ENCODE assay signal across 8 mouse cellular contexts in the genomic region with DNA sequence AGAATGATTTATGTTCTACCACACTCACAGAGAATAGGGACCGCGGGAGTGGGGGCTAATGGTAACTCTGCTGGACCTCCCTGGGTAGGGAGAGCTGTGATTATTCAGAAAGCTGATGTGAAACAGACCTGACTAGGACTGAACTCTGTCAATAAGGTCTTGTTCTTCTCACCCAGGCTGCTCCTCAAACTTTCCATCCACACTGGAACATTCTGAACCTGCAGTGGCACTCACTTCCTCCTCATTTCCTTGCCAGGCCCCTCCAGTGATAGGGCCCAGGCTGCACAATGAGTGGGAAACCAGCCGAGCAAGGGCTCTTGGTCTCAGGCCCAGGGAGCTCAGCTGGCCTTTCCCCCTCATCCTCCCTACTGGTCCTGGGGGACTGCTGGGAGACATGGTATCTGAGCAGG.
DNase-seq lines count a peak whose midpoint lies in the region; ATAC-seq lines count a peak whose summit lies in the region.
"Had no signal": no experiment of that assay in that cellular context is flagged by ENCODE, and none has a peak within 500 bp of the region (broad histone marks: within the 10 kb centered on the region; RNA-seq: fewer than 3 reads in every experiment).

No protein-coding gene starts in this region.

- peaks cover 51% of the 10 kb centered on the region for H3K4me1 ChIP-seq in megakaryocyte, embryonic 14.5 days
- no peaks in the 10 kb centered on the region for H3K4me1 ChIP-seq in midbrain, embryonic 13.5 days (replicated peaks)

- no peaks in the 10 kb centered on the region for H3K9me3 ChIP-seq in megakaryocyte, embryonic 14.5 days
- H3K9me3 ChIP-seq in midbrain, embryonic 13.5 days: no peaks in the 10 kb centered on the region

- peak overlapping the region; percentile 20 for H3K4me3 ChIP-seq in megakaryocyte, embryonic 14.5 days (replicated peaks)
- H3K4me3 ChIP-seq in midbrain, embryonic 13.5 days (replicated peaks): no peak overlapping the region

- no peak overlapping the region for H3K4me2 ChIP-seq in midbrain, embryonic 13.5 days (replicated peaks)

- WGBS in midbrain, embryonic 13.5 days: 72% methylated on average over 3 of the region's 3 CpGs

- ATAC-seq in megakaryocyte, adult 5-6 weeks (ENCODE audit: poor library complexity, severe bottlenecking): no peak
- ATAC-seq in activated CD4-positive, CD25-positive, alpha-beta regulatory T cell, adult 4 months: no peak
- no peak for ATAC-seq in midbrain, embryonic 13.5 days

- no peaks in the 10 kb centered on the region for H3K36me3 ChIP-seq in megakaryocyte, embryonic 14.5 days (replicated peaks; ENCODE audit: low read length)
- no peaks in the 10 kb centered on the region for H3K36me3 ChIP-seq in midbrain, embryonic 13.5 days

- DNase-seq in gastrocnemius, postnatal 25 days: peak; percentile 63
- DNase-seq in heart, postnatal 25 days (ENCODE audit: low spot score): peak; percentile 85
- peak; percentile 37 for DNase-seq in skeletal muscle tissue, adult 2 months (ENCODE audit: low read depth, low spot score)
- DNase-seq: retina, postnatal 1 day had no signal

- no peak overlapping the region for H3K27ac ChIP-seq in midbrain, embryonic 13.5 days

- H3K27me3 ChIP-seq in megakaryocyte, embryonic 14.5 days (replicated peaks): no peaks in the 10 kb centered on the region
- H3K27me3 ChIP-seq in midbrain, embryonic 13.5 days: no peaks in the 10 kb centered on the region

- H3K9ac ChIP-seq in midbrain, embryonic 13.5 days (replicated peaks): no peak overlapping the region

- intact Hi-C loops in heart, postnatal 25 days (cut with DNase I): no loop called here
